Mouse (Mus musculus) thymus, adult 2 months (tissue): Measurements from ENCODE around the gene Ctps.

Experiments
- CTCF ChIP-seq: fragments of 200-500 bp; IDR thresholded peaks from 2 replicates; pipeline ENCODE4 v1.5.1; 2012; ENCODE audit warnings: mild to moderate bottlenecking, control low read depth, low read length, moderate library complexity, borderline replicate concordance; ENCODE audit not compliant: control insufficient read depth, poor library complexity, insufficient read depth; ENCODE audit errors: extremely low read depth
- POLR2A ChIP-seq: fragments of 200-500 bp; IDR thresholded peaks from 2 replicates; pipeline ENCODE4 v1.6.1; 2012; ENCODE audit warnings: mild to moderate bottlenecking, low read length, control low read depth, moderate library complexity; ENCODE audit not compliant: control insufficient read depth, poor library complexity, insufficient read depth; ENCODE audit errors: extremely low read depth

- TF ChIP-seq POLR2A = no peak
- TF ChIP-seq CTCF = no peak
Measured at GRCm38 (mm10) chr4:120511203-120511602, 58.9 kb downstream of the Ctps start.
